Mouse (Mus musculus): ENCODE data around the gene Filip1l. TPM values are rescaled to one million over a fixed set of nuclear protein-coding genes. Genes with fewer than 3 reads are reported as not detected.

Filip1l gene
- polyA plus RNA-seq, 1 experiment from 2014 or later: 3.4 TPM

DNA sequence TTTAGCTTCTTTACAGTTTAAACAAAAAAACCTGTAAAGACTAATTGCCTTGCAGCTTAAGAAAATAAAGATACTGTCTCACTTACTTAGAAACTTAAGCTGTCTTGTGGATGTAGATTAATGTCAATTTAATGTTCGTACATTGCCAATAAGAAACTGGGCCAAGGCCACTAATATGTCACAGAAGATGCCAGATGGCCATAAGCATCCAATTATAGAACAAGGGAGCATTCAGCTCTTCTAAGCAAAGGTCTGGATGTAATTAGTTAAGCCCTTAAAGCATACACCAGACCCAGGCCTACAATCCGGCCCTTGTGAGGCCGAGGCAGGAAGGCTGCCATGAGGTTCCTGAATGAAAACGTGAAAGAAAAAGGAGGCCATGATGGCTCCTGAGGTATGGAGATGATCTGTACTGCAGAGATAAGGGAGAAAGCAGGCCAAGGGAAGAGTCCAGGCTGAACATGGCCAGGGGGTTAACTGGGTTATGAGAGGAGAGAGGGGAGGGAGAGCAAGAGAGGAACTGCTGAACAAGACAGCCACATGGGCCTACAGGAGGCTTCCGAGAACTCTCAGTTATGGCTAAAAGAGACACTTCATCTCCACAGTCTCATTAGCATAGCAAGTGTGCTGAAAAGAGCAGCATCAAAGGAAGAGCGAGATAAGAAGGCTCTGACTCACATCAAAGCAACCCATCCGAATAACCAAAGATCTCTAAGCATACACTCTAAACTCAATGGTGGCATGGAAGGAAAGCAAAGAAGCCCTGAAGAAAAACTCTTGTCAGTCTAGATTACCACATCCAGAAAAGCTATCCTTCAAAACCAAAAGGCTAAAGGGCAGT is 33.4 kb upstream of the Filip1l start:
- H3K27ac ChIP-seq: no peak overlapping the region
- H3K4me3 ChIP-seq (replicated peaks; ENCODE audit: low read length): no peak overlapping the region
- H3K4me2 ChIP-seq (replicated peaks): no peak overlapping the region
- DNase-seq (ENCODE audit: low spot score) (no peak), ATAC-seq (ENCODE audit: low FRiP score) (no peak)
- WGBS: 78% methylated on average over 7 of the region's 7 CpGs
- no peaks in the 10 kb centered on the region for H3K4me1 ChIP-seq (replicated peaks; ENCODE audit: control insufficient read depth, insufficient read depth, low read length)
- H3K9me3 ChIP-seq (ENCODE audit: control insufficient read depth, low read length): no peaks in the 10 kb centered on the region
- H3K27me3 ChIP-seq (ENCODE audit: control insufficient read depth, insufficient read depth, low read length): no peaks in the 10 kb centered on the region
- H3K9ac ChIP-seq: no peak overlapping the region
- H3K36me3 ChIP-seq (replicated peaks; ENCODE audit: control insufficient read depth, insufficient read depth): no peaks in the 10 kb centered on the region

GRCm38 (mm10) chr16:57326996-57327395 is 25.9 kb upstream of the Filip1l start:
- Histone ChIP-seq H3K27me3 (ENCODE audit: control insufficient read depth, insufficient read depth, low read length) (no peaks in the 10 kb centered on the region), H3K9me3 (ENCODE audit: control insufficient read depth, low read length) (no peaks in the 10 kb centered on the region), H3K4me1 (replicated peaks; ENCODE audit: control insufficient read depth, insufficient read depth, low read length) (no peaks in the 10 kb centered on the region), H3K9ac (no peak overlapping the region), H3K4me2 (replicated peaks) (no peak overlapping the region), H3K36me3 (replicated peaks; ENCODE audit: control insufficient read depth, insufficient read depth) (no peaks in the 10 kb centered on the region), H3K4me3 (replicated peaks; ENCODE audit: low read length) (no peak overlapping the region), H3K27ac (no peak overlapping the region)
- 76% methylated on average over 7 of the region's 7 CpGs for WGBS
- ATAC-seq (ENCODE audit: low FRiP score) (no peak), DNase-seq (ENCODE audit: low spot score) (no peak)

DNA sequence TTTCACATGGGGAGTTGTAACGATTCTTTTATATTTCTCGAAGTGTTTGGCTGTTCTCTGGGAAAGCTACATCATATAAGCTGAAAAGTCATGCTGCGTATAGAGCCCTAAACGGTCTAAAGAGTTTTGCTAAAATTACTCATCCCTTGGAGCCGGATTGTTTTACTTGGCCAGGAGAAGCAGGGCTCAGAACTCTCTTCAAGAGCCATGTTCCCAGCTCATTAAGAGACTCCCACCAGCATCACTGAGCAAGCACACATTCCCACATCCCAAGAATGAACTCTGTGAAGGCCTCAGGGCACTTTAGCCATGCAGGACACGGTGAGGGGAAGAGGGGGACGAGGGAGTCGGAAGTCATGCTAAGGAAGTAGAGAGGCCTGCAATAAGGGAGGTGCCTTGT is 23.9 kb upstream of the Filip1l start:
- Histone ChIP-seq H3K9ac (no peak overlapping the region), H3K27ac (no peak overlapping the region), H3K4me2 (replicated peaks) (no peak overlapping the region), H3K4me1 (replicated peaks; ENCODE audit: control insufficient read depth, insufficient read depth, low read length) (no peaks in the 10 kb centered on the region), H3K36me3 (replicated peaks; ENCODE audit: control insufficient read depth, insufficient read depth) (no peaks in the 10 kb centered on the region), H3K27me3 (ENCODE audit: control insufficient read depth, insufficient read depth, low read length) (no peaks in the 10 kb centered on the region), H3K4me3 (replicated peaks; ENCODE audit: low read length) (no peak overlapping the region), H3K9me3 (ENCODE audit: control insufficient read depth, low read length) (no peaks in the 10 kb centered on the region)
- no peak for DNase-seq (ENCODE audit: low spot score)
- WGBS: 88% methylated on average over 8 of the region's 8 CpGs
- ATAC-seq (ENCODE audit: low FRiP score): no peak

DNA sequence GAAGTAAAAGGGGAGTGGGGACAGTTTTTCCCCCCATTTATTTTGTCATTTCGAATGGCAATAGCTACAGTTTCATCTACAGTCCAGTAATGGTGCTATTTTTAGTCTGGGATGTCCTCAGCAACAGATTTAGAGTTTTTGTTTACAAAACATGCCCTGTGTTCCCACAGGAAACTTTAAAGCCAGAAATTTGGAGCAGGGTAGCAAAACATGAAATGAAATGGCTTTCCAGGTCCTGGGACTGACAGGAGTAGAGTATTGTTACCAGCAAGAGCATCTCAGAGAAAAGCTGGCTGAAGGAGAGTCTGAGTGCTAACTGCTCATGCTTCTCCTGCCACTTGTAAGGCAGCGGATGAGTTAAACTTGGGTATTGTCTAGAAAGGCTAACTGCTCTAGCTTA is 22.8 kb upstream of the Filip1l start:
- Histone ChIP-seq H3K9me3 (ENCODE audit: control insufficient read depth, low read length) (no peaks in the 10 kb centered on the region), H3K4me3 (replicated peaks; ENCODE audit: low read length) (no peak overlapping the region), H3K36me3 (replicated peaks; ENCODE audit: control insufficient read depth, insufficient read depth) (no peaks in the 10 kb centered on the region), H3K4me2 (replicated peaks) (no peak overlapping the region), H3K27ac (no peak overlapping the region), H3K27me3 (ENCODE audit: control insufficient read depth, insufficient read depth, low read length) (no peaks in the 10 kb centered on the region), H3K4me1 (replicated peaks; ENCODE audit: control insufficient read depth, insufficient read depth, low read length) (no peaks in the 10 kb centered on the region), H3K9ac (no peak overlapping the region)
- DNase-seq (ENCODE audit: low spot score): no peak
- 82% methylated on average over 2 of the region's 2 CpGs for WGBS
- no peak for ATAC-seq (ENCODE audit: low FRiP score)

DNA sequence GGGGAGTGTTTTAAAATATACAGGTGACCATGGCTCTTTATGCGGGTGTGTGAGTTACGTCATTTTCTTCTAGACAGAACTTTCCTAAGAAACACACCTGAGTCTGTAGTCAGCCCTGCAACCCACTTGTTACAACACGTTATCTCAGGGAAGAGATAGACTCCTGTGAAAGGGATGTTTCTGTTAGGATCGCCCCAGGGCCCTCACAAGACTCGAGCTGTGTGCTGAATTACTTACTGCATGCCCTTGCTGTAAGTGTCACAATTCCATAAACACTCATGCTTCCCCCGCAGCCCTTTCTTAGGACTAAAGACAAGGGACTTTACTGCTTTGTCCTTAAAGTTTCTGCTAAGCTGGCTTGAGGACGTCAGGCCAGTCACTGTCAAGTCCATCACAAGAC is 20.6 kb upstream of the Filip1l start:
- H3K4me3 ChIP-seq (replicated peaks; ENCODE audit: low read length): no peak overlapping the region
- DNase-seq (ENCODE audit: low spot score): no peak
- WGBS: 84% methylated on average over 7 of the region's 7 CpGs
- H3K27me3 ChIP-seq (ENCODE audit: control insufficient read depth, insufficient read depth, low read length): no peaks in the 10 kb centered on the region
- H3K4me2 ChIP-seq (replicated peaks): no peak overlapping the region
- ATAC-seq (ENCODE audit: low FRiP score): no peak
- no peak overlapping the region for H3K27ac ChIP-seq
- no peaks in the 10 kb centered on the region for H3K36me3 ChIP-seq (replicated peaks; ENCODE audit: control insufficient read depth, insufficient read depth)
- no peaks in the 10 kb centered on the region for H3K4me1 ChIP-seq (replicated peaks; ENCODE audit: control insufficient read depth, insufficient read depth, low read length)
- no peaks in the 10 kb centered on the region for H3K9me3 ChIP-seq (ENCODE audit: control insufficient read depth, low read length)
- H3K9ac ChIP-seq: no peak overlapping the region

DNA sequence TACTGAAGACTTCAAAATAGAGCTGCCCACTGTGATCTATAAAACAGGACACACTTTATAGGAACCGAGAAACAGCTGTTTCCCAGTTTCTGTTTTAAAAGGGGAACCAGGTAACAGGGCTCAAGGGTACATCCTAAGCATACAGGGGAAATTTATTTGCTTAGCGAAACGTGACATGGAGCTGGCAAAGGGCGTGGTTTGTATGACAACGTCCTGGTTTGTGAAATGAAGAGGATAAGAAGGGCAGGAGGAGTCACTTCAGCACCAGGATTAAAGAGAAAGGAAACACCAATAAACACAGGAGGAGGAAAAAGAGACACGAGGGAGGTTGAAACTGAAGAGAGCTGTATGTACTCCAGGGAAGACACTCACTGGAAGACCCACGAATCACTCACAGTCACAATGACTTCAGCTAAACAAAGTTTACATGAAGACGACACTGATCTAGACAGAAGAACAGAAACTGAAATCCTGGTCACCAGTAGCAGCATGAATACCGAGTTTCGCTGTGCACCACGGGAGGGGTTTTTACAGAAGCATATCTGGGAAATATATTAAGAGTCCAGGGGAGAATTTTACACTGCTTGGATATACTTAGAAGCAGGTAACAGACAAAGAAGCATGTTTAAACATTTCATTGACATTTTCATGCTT is 16.0 kb upstream of the Filip1l start:
- DNase-seq (ENCODE audit: low spot score): no peak

DNA sequence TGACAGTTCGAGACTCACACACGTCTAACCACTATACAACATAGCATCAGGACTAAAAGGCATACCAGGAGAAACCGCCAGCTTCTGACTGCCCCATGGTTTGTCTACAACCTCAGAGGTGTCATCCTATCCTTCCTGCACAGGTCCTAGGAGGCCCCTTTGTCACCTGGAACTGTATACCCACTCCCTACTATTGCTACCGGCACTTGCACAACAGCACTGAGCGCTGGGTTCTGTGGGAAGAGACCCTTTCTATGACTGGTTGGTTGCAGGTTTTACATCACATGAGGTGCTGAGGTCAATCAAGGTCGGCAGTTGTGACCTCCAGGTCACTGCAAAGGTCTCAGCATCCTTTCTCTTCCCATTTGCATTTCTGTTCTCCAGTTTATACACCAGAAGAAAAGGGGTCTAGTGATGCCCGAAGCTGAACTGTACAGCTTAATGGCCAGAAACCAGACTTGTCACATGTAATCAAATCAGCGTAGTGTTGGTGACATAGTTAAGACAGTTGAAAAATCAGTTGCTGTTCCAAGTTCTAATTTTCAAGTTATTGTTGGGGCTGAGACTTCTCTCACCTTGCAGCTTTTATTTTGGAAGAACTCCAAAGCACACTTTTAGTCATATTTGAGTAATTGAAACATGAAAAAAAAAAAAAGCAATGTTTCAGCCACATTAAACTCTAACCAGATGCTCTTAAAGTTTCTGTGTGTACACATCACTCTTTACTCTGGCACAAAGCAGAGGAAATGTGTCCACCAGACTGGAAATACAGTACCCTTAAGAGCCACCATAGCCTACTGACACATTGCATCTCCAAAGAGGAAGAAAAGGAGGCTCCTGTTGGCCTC is 12.9 kb upstream of the Filip1l start:
- Histone ChIP-seq H3K9me3 (ENCODE audit: control insufficient read depth, low read length) (no peaks in the 10 kb centered on the region), H3K36me3 (replicated peaks; ENCODE audit: control insufficient read depth, insufficient read depth) (no peaks in the 10 kb centered on the region), H3K9ac (no peak overlapping the region), H3K4me1 (replicated peaks; ENCODE audit: control insufficient read depth, insufficient read depth, low read length) (no peaks in the 10 kb centered on the region), H3K27ac (no peak overlapping the region), H3K27me3 (ENCODE audit: control insufficient read depth, insufficient read depth, low read length) (no peaks in the 10 kb centered on the region), H3K4me2 (replicated peaks) (no peak overlapping the region), H3K4me3 (replicated peaks; ENCODE audit: low read length) (no peak overlapping the region)
- ATAC-seq (ENCODE audit: low FRiP score): no peak
- DNase-seq (ENCODE audit: low spot score): no peak
- 83% methylated on average over 8 of the region's 8 CpGs for WGBS

More for the DNA sequence above, 16.0 kb upstream of the Filip1l start:
- Histone ChIP-seq H3K9ac (no peak overlapping the region), H3K27ac (no peak overlapping the region), H3K9me3 (ENCODE audit: control insufficient read depth, low read length) (no peaks in the 10 kb centered on the region), H3K36me3 (replicated peaks; ENCODE audit: control insufficient read depth, insufficient read depth) (no peaks in the 10 kb centered on the region), H3K27me3 (ENCODE audit: control insufficient read depth, insufficient read depth, low read length) (no peaks in the 10 kb centered on the region), H3K4me1 (replicated peaks; ENCODE audit: control insufficient read depth, insufficient read depth, low read length) (no peaks in the 10 kb centered on the region), H3K4me3 (replicated peaks; ENCODE audit: low read length) (no peak overlapping the region), H3K4me2 (replicated peaks) (no peak overlapping the region)
- WGBS: 85% methylated on average over 11 of the region's 11 CpGs
- ATAC-seq (ENCODE audit: low FRiP score): no peak

GRCm38 (mm10) chr16:57340613-57340898 is 12.3 kb upstream of the Filip1l start:
- H3K4me1 ChIP-seq (replicated peaks; ENCODE audit: control insufficient read depth, insufficient read depth, low read length): no peaks in the 10 kb centered on the region
- no peak for DNase-seq (ENCODE audit: low spot score)

GRCm38 (mm10) chr16:57346258-57346657 is 6.6 kb upstream of the Filip1l start:
- H3K9ac ChIP-seq: no peak overlapping the region
- no peaks in the 10 kb centered on the region for H3K9me3 ChIP-seq (ENCODE audit: control insufficient read depth, low read length)
- H3K4me3 ChIP-seq (replicated peaks; ENCODE audit: low read length): no peak overlapping the region
- 54% methylated on average over 3 of the region's 3 CpGs for WGBS
- no peaks in the 10 kb centered on the region for H3K4me1 ChIP-seq (replicated peaks; ENCODE audit: control insufficient read depth, insufficient read depth, low read length)
- H3K4me2 ChIP-seq (replicated peaks): no peak overlapping the region
- H3K36me3 ChIP-seq (replicated peaks; ENCODE audit: control insufficient read depth, insufficient read depth): no peaks in the 10 kb centered on the region
- no peak overlapping the region for H3K27ac ChIP-seq
- ATAC-seq (ENCODE audit: low FRiP score): no peak
- H3K27me3 ChIP-seq (ENCODE audit: control insufficient read depth, insufficient read depth, low read length): no peaks in the 10 kb centered on the region
- no peak for DNase-seq (ENCODE audit: low spot score)

More at GRCm38 (mm10) chr16:57340613-57340898, 12.3 kb upstream of the Filip1l start:
- no peaks in the 10 kb centered on the region for H3K36me3 ChIP-seq (replicated peaks; ENCODE audit: control insufficient read depth, insufficient read depth)
- H3K27ac ChIP-seq: no peak overlapping the region
- no peak overlapping the region for H3K4me3 ChIP-seq (replicated peaks; ENCODE audit: low read length)
- H3K4me2 ChIP-seq (replicated peaks): no peak overlapping the region
- H3K9ac ChIP-seq: no peak overlapping the region
- no peak for ATAC-seq (ENCODE audit: low FRiP score)
- no peaks in the 10 kb centered on the region for H3K27me3 ChIP-seq (ENCODE audit: control insufficient read depth, insufficient read depth, low read length)
- no peaks in the 10 kb centered on the region for H3K9me3 ChIP-seq (ENCODE audit: control insufficient read depth, low read length)
- WGBS: 51% methylated on average over 5 of the region's 5 CpGs
